Mouse (Mus musculus) cerebellum, postnatal 36 days (tissue): ENCODE results near the gene Plp2.
"Not testable (repeated sequence)": the region's sequence is repeated elsewhere in the genome, so short reads cannot be mapped to it uniquely, and the experiment has no call there.

Experiments
- DNase-seq, 2 experiments: peaks; one replicate each; pipeline ENCODE4 v3.0.0; 2021 to 2022; ENCODE audit warnings: mixed read lengths in 2 of 2

Gene Plp2

GRCm38 (mm10) chrX:7670921-7671623 is at the start of gene Plp2:
Plp2 (minus strand) TSS chrX:7671390.
- no peak for DNase-seq

- DNase-seq = not testable (repeated sequence)
Observed at GRCm38 (mm10) chrX:7716058-7716457, 44.9 kb upstream of the Plp2 start.

DNA sequence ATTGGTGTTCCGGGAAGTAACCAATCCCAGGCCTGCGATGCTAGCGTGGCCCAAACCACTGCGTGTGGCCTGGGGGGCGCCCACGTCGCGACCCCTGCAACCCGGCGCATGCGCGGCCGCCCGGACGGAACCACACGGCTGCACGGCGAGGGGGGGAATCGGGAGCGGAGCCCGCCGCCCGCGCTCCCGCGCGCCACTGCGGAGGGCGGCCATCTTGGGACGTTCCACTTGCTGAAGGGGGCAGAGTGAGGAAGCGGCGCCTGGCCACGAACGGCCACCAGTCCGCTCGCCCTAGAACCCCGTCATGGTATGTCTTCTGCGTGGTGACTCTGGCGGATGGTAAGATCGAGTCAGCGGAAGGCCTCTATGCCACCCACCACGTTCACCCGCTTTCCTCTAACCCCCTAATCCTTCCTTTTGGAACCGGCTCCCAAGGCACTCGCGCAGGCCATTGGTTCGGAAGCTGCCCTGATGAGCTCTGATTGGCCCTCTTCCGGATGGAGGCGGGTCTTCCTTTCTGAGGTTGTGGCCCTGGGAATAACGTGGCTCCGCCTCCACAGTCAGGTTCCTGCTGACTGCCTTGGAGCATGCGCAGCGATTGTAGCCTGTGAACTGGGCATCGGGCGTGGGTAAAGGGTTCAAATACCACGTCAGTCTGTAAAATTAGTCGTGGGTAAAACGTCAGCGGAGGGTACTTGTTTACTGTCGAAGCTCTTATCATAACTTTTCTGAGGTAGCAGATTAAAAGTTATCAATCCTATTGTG is 43.1 kb upstream of the Plp2 start, which contains the start of gene Wdr45:
Gene Wdr45 (plus strand): TSS at position 199 of the 765 bp plus-strand sequence.
- peak; percentile 92 for DNase-seq

- not testable (repeated sequence) for DNase-seq
Observed at GRCm38 (mm10) chrX:7713764-7714134, 42.6 kb upstream of the Plp2 start.

GRCm38 (mm10) chrX:7696954-7697381 is 25.8 kb upstream of the Plp2 start, which contains the start of gene Gpkow:
Gpkow (plus strand) TSS chrX:7697131.
- DNase-seq = peak; percentile 76 to 82

DNA sequence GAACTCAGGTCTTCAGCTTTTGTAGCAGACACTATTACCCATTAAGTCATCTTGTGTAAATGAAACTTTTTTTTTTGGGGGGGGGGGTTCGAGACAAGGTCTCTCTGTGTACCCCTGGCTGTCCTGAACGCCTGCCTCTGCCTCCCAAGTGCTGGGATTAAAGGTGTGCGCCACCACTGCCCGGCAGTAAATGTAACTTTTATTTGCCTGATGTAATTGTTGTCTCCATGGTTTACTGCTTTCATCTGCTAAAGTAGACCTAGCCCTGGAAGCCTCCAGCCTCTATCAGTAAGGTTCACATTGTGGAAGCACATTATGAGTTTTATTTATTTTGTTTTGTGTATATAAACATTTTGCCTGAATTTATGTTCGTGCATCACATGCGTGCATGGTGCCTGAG is 25.3 kb upstream of the Plp2 start:
- DNase-seq = no peak

DNA sequence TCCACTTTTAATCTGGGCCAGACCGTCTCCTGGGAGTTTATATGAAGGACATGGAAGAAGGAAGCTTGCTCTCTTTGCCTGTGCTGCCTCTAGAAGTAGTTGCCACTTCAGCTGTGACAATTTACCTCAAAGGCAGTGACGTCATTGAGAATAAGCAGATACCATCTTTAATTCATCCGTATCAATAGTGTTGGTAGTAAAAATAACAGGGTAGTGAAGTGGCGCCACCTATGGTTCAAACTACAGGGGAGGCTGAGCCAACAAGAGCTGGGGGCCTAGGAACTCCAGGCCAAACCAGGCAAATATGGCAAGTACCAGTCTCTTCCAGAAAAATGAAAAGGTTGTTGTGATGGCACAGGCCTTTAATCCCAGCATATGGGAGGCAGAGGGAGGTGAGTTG is 21.7 kb upstream of the Plp2 start:
- DNase-seq = peak; percentile 24 to 28

- DNase-seq = no peak
Observed at GRCm38 (mm10) chrX:7690486-7690885, 19.3 kb upstream of the Plp2 start.

GRCm38 (mm10) chrX:7688321-7688720 is 17.1 kb upstream of the Plp2 start:
- DNase-seq = peak; percentile 22 to 36

GRCm38 (mm10) chrX:7680864-7681263 is 9.7 kb upstream of the Plp2 start, which contains the start of gene Magix:
Magix (minus strand) TSS chrX:7681251.
- peak; percentile 43 to 60 for DNase-seq

DNA sequence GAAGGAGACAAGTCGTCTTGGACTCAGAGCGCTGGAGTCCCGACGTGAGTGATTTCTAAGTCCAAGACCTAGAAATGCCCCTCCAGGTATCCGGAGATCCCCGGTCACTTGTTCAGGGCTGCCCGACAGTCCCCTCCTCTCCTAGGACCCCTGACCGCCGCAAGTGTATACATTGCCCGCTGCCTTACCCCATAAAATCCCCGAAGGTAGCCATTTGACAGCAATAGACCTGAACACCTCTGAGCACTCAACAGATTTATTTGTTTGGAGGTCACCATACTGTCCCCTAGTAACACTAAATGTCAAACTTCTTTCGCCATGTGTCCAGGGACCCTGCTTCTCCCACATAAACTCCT is 8.8 kb upstream of the Plp2 start:
- DNase-seq = no peak

GRCm38 (mm10) chrX:7679405-7680056 is 8.3 kb upstream of the Plp2 start:
- DNase-seq = peak; percentile 88 to 89

GRCm38 (mm10) chrX:7678986-7679385 is 7.8 kb upstream of the Plp2 start:
- DNase-seq = no peak

DNA sequence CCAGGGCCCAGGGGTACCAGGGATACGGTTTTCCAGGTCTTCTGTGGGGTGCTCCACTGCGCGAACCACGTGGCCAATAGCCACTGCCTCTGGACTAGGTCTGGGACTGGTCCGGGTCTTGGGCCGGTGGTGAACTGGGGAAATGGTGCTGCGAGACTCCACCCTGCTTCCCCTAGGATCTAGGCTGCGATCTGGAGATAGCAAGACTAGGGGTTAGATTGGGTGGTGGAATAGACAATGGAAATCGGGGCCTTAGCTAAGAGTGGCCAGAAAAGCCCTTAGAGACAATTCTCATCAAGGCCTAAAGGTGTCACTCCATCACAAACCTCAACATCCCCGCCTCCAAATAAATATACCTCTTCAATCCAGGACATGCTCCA is 3.8 kb upstream of the Plp2 start:
- no peak for DNase-seq

DNA sequence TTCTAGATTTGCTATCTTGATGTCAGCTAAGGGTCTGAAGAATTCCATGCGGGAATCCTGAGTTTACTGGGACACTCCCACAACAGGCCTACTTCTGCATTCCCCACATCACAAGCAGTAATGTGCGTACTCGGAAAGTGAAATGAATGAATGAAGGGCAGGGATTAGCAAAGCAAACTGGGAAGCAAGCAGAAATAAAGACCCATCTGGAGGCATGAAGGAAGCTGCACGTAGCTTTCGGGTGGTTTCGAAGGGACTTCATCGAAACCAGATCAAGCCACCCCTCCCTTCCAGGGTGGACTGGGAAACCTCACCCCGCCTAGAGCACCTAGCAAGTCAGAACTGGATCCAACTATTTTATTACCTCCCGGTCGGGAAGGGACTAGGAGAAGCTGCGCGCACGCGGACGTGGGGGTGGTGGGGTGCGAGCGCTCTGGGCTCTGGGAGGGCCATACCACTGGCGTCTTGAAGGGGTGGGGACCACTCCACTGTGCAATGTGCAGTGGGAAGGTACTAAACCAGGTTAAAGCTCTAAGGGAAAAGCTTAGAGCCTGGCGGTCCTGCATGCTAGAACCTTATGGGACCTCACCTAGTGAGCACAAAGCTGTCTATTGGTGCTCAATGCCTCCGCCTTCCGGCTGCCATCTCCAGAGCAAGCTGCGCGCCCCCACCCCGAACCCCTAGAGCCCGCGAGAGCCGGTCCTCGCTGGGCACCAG is 3.3 kb upstream of the Plp2 start:
- no peak for DNase-seq

DNA sequence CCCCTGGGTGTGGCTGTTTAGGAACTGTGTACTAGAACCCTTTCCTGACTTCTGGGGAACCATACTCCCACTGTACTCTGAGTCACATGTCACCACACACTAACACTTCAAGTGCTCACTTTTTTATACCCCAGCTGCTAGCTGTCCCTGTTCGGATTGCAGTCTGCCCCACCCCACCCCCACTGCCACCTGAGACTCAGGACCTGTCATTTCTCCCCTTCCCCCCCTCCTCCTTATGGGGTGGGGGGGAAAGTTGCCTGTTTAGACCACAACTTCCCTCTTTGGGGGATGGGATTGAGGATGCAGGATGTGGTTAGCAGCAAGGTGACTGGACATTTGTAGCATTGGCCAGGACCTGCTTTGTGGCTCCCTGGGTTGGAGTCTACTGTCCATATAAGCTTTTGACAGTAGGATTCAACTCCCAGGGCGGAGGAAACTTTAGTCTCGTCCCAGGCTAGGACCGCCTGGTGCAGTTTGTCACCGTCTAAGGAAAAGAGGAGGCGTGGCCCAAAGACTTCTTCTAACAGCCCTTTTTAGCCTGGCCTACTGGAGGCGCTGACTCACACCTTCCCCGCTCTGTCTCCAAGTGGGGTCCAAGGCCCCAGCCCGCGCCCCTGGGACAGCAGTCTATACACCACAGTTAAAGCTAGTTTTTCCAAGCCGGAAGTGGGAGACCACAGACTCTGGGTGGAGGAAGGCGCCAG is 2.5 kb upstream of the Plp2 start:
- no peak for DNase-seq

- no peak for DNase-seq
Observed at GRCm38 (mm10) chrX:7672739-7673138, 1.5 kb upstream of the Plp2 start.

DNA sequence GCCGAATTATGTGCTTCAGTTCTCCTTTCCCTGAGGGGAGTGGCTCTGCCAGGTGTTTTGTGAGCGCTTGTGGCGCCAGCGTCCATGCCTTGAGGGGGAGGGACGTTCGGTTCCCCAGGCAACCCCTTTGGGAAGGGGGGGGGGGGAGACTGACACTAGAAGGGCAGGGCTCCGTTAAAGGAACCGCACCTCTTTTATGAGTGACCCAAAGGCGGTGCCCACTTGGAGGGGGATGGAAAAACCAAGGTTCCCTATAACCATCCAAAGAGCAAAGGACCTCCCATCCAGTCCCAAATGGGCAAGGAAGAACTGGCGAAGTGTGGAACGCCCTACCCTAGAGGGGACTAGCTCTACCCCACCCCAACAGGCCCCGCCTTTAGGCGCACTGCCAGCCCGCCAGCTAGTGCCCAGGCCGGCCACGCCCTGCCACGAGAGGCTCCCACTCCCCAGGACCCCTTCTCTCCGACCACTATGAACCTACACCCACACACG is 754 bp downstream of the Plp2 start:
- peak; percentile 34 to 37 for DNase-seq

DNA sequence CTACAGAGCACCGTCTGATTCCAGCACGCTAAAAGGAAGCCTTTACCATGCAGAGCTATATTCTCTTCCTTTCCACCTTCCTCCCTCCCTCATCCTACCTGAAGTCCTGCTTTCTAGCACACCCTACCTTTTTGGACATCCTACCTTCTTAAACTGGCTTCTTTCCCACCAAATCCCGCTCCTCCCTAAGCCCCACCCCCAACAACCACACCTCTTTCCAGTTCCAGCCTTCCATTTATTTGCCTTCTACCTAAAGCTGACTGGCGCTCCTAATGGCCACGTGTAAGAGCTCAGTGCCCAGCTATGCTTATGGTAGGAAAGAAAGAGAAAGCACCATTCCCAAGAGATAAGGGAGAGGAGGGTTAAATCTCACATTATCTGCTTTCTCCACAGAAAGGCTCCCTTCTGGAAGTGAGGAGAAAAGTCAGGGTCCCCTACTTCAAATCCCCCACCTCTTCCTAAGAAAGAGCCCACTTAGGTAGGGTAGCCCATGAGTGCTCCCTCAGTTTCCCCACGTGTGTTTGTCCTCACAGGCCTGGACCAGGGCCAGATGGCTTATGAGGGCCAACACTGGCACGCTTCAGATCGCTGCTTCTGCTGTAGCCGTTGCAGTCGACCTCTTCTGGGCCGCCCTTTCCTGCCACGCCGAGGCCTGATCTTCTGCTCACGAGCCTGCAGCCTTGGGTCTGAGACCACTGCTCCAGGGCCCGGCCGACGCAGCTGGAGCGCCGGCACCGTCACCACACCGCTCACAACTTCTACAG is 5.3 kb downstream of the Plp2 start:
- DNase-seq = no peak

GRCm38 (mm10) chrX:7664791-7665190 is 6.4 kb downstream of the Plp2 start:
- peak; percentile 57 to 75 for DNase-seq

GRCm38 (mm10) chrX:7662936-7663335 is 8.3 kb downstream of the Plp2 start:
- DNase-seq = no peak
